Mouse (Mus musculus) ovary, postnatal 14 days (tissue): ENCODE results near the gene Eif4a1.

Experiments used
- DNase-seq: peaks from one replicate; pipeline ENCODE4 v3.0.0; 2022; ENCODE audit warnings: low spot score

Gene Eif4a1

GRCm38 (mm10) chr11:69679144-69679543 is 6.9 kb upstream of the Eif4a1 start:
- DNase-seq: no peak

- DNase-seq: no peak
Observed at GRCm38 (mm10) chr11:69671726-69672124, 498 bp downstream of the Eif4a1 start.

- peak; percentile 92 for DNase-seq
Observed at GRCm38 (mm10) chr11:69670786-69671725, 1.2 kb downstream of the Eif4a1 start.

- DNase-seq: no peak
Observed at GRCm38 (mm10) chr11:69666665-69667005, 5.6 kb downstream of the Eif4a1 start.

- DNase-seq: no peak
Observed at GRCm38 (mm10) chr11:69665961-69666664, 6.1 kb downstream of the Eif4a1 start, which contains the start of gene Cd68. Cd68 (minus strand) TSS chr11:69666153.

- DNase-seq: no peak
Observed at GRCm38 (mm10) chr11:69665457-69665960, 6.7 kb downstream of the Eif4a1 start.

- no peak for DNase-seq
Observed at GRCm38 (mm10) chr11:69664841-69665240, 7.4 kb downstream of the Eif4a1 start.

- DNase-seq: no peak
Observed at GRCm38 (mm10) chr11:69663795-69664194, 8.4 kb downstream of the Eif4a1 start.

GRCm38 (mm10) chr11:69662967-69663671 is 9.1 kb downstream of the Eif4a1 start:
- no peak for DNase-seq

GRCm38 (mm10) chr11:69662213-69662966 is 9.8 kb downstream of the Eif4a1 start, which contains the start of gene Mpdu1:
Mpdu1 (minus strand) TSS chr11:69662642.
- peak; percentile 78 for DNase-seq

GRCm38 (mm10) chr11:69661221-69661881 is 10.9 kb downstream of the Eif4a1 start:
- no peak for DNase-seq

- no peak for DNase-seq
Observed at GRCm38 (mm10) chr11:69657462-69657881, 14.8 kb downstream of the Eif4a1 start.

- DNase-seq: no peak
Observed at GRCm38 (mm10) chr11:69656617-69657461, 15.4 kb downstream of the Eif4a1 start.

GRCm38 (mm10) chr11:69656065-69656455 is 16.2 kb downstream of the Eif4a1 start:
- DNase-seq: no peak

- DNase-seq: peak; percentile 56
Observed at GRCm38 (mm10) chr11:69655264-69656064, 16.8 kb downstream of the Eif4a1 start, which contains the start of gene Sox15. Sox15 (plus strand) TSS chr11:69655314.

GRCm38 (mm10) chr11:69654760-69655159 is 17.5 kb downstream of the Eif4a1 start:
- DNase-seq: no peak

GRCm38 (mm10) chr11:69653399-69653798 is 18.8 kb downstream of the Eif4a1 start:
- no peak for DNase-seq

GRCm38 (mm10) chr11:69645860-69646259 is 26.4 kb downstream of the Eif4a1 start:
- no peak for DNase-seq

GRCm38 (mm10) chr11:69635471-69635870 is 36.8 kb downstream of the Eif4a1 start:
- no peak for DNase-seq
